Mouse (Mus musculus): ENCODE measurements around the gene Vipr2.

Vipr2 gene

DNA sequence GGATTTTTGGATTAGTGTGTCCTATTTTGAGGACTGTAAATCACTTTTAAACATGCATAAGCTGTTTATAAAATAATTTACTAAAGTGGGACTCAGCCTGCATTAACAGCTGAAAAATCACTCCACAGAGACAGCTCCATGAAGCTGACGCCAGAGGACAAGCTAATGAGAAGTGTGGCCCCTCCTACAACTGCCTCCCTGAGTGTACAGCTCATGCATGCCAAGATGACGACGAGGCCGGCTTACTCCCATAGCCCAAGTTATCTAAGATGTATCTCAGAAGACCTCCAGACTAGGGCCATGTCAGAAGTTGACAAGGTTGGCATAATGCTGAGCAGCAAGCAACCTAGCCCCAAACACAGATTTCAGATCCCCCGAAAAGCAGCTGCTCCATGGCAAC is 81.7 kb downstream of the Vipr2 start:
- DNase-seq, result no peak

DNA sequence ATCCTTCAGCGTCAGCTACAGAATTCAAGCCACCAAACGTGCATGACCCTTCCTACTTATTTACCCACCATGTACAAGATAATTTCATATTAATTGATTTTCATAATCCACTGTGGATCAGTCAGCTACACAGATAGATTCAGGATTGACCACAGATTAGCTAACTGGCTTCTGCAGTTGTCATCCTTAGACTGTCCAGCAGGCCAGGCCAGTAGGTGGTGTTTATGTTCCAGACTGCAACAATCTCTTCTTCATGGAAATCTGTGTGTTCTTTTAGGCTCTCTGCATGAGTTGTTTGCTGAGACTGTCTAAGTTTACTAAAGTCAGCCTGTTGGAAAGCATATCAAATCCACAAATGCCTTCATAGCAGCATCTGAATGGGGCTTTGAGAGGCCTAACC is 82.2 kb downstream of the Vipr2 start:
- no peak for DNase-seq

- DNase-seq, result no peak
Measured at GRCm38 (mm10) chr12:116165368-116165767, 87.8 kb downstream of the Vipr2 start.

DNA sequence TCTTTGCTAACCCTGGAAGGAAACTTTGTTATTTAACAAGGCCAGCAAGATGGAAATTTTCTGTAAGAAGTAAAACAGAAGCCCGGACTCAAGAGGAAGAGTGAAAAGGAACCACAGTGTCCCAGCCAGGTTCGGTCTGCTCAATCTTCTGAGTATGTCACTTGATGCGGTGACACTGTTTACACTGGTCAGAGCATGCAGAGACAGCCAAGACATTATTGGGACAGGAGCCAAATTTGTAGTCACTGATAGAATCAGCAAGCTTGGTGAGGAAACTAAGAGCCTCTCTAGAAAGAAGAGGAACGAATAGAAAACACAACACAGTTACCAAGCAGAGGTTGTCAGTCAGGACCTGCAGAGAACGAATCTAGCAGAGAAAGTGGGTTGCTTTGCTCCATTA is 92.1 kb downstream of the Vipr2 start:
- DNase-seq, result peak in 1 of 2 experiments; percentile 9

DNA sequence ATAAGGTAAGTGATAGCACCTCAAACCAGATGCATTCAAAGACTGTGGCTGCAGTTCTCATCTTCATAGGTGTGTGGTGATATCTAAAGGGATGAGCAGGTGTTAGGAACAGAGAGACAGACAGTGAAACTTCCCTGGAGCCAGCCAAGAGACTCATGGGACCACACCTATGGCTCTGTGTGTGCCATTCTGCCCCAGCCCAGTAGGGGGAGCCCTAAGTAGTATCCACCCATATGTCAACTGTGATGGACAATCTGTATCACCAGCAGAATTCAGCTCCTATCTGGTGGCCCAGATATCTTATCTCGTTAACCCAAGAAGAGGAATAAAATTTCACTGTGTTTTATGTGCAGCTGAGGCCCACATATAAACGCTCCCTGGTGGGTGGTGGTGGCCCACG is 99.4 kb downstream of the Vipr2 start:
- no peak for DNase-seq

DNA sequence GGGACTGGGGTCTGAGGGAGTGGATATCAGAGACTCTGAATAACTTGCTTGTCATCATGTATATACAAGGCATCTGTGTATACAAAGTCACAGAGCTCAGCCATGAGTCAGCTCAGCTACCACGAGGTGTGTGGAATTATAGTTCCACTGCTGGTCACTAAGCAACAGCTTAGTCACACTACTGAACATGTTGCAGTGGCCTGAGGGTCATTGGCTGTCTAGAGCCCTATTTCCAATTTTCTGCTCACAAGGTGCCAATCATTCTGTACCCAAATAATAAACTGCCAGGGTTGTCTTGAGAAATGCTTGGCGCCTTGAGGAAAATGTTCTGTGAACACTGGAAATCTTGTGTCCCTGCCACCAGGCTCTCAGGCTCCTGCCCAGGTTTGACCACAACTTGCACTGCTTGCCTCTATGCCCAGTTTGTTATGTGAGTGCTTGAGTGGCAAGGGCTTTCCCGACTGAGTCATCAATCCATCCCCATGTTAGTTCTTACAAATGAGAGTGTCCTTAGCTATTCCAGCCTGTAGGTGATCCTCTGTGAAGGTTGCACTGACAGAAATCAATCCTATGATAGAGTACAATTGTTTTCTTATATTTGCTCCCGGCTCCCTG is 104.0 kb downstream of the Vipr2 start:
- no peak for DNase-seq

DNA sequence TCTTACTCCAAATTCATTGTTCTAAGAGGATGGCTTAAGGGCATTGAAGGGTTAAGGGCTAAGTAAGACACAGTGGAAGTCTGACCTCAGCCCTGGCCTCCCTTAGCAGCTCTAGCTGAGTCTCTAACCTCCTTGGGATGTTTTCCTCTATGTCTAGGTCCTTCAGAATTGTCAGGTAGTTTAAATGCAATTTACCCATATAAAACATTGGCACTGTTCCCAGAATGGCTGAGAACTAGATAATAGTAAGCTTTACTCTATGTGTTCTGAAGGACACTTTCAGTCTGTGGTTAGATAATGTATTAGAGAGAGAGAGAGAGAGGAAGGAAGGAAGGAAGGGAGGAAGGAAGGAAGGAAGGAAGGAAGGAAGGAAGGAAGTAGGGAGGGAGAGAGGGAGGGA is 104.8 kb downstream of the Vipr2 start:
- DNase-seq, result no peak

- no peak for DNase-seq
Measured at GRCm38 (mm10) chr12:116183212-116183935, 105.8 kb downstream of the Vipr2 start.

GRCm38 (mm10) chr12:116193952-116194351 is 116.4 kb downstream of the Vipr2 start:
- no peak for DNase-seq

GRCm38 (mm10) chr12:116194641-116195040 is 117.1 kb downstream of the Vipr2 start:
- DNase-seq, result no peak

Measured in lung, postnatal 4 days (tissue).